Mouse (Mus musculus): ENCODE results near the gene Ypel3. TPM values are rescaled to one million over a fixed set of nuclear protein-coding genes. Genes with fewer than 3 reads are reported as not detected.

Gene Ypel3
- polyA plus RNA-seq, 1 experiment from 2014 or later = 64.6 TPM

DNA sequence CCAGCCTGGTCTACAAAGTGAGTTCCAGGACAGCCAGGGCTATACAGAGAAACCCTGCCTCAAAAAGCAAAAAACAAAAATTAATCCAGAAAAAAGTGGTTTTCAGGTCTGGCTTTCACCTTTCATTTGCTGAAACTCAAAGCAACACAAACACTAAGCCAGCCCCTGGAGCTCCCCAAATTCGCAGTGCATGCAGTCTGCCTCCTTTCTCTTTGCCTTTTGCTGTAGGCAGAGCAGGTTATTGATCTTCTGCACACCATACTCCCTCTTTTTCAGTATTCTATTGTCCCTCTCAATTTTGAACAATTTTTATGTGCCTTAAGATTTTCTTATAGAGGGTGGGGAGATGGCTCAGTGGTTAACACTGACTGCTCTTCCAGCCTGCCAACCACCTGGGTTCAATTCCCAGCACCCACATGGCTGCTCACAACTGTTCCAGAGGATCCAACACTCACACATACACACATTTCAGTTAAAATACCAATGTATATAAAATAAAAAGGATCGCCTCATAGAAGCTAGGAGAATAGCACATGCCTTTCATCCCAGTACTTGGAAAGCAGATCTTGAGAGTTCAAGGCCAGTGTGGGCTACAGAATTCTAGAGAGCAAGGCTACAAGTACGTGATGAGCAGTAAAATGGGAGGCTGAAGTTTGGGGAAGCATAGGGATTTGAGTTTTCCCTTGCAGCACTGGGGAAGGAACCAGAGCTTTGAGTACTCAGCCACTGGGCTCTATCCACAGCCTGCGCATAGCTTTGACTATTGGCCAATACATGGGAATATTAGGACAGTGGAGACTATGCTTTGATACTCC is 16.9 kb downstream of the Ypel3 start:
- Histone ChIP-seq H3K27me3 (replicated peaks; ENCODE audit: control insufficient read depth, insufficient read depth, low read length) (no peaks in the 10 kb centered on the region), H3K9ac (ENCODE audit: low read depth, low read length) (no peak overlapping the region), H3K4me3 (ENCODE audit: low read depth, low read length) (no peak overlapping the region), H3K4me2 (replicated peaks; ENCODE audit: low read depth) (no peak overlapping the region), H3K9me3 (ENCODE audit: control insufficient read depth) (no peaks in the 10 kb centered on the region), H3K36me3 (ENCODE audit: control insufficient read depth, insufficient read depth) (peaks cover 42% of the 10 kb centered on the region), H3K4me1 (replicated peaks; ENCODE audit: control insufficient read depth, insufficient read depth, low read length) (peaks cover 3% of the 10 kb centered on the region; the same call in 1 of the 2 replicates), H3K27ac (ENCODE audit: low read depth, low read length) (no peak overlapping the region)
- TF ChIP-seq CTCF (IDR thresholded peaks at IDR 0.05; ENCODE audit: low read depth) = no peak
- WGBS = 64% methylated on average over 4 of the region's 4 CpGs
- no peak for ATAC-seq

DNA sequence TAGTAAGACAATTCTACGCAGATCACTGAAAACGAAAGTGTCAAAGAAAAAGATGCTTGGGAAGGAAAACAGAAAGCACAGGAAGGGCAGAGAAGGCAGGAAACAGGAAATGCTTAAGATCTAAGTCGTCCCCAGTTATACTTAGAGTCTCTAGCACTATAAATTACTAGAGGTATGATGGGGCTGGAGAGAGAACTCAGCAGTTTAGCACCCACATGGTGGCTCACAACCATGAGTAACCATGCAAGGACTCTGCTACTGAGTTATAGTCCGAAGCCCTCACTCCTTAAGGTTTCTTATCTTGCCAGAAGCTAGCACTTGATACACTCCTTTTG is 17.5 kb downstream of the Ypel3 start:
- Histone ChIP-seq H3K4me3 (ENCODE audit: low read depth, low read length) (no peak overlapping the region), H3K9me3 (ENCODE audit: control insufficient read depth) (no peaks in the 10 kb centered on the region), H3K27me3 (replicated peaks; ENCODE audit: control insufficient read depth, insufficient read depth, low read length) (no peaks in the 10 kb centered on the region), H3K36me3 (ENCODE audit: control insufficient read depth, insufficient read depth) (peaks cover 37% of the 10 kb centered on the region), H3K27ac (ENCODE audit: low read depth, low read length) (no peak overlapping the region), H3K4me2 (replicated peaks; ENCODE audit: low read depth) (no peak overlapping the region), H3K4me1 (replicated peaks; ENCODE audit: control insufficient read depth, insufficient read depth, low read length) (peaks cover 3% of the 10 kb centered on the region; the same call in 1 of the 2 replicates), H3K9ac (ENCODE audit: low read depth, low read length) (no peak overlapping the region)
- no peak for TF ChIP-seq CTCF (IDR thresholded peaks at IDR 0.05; ENCODE audit: low read depth)
- no peak for ATAC-seq
- WGBS = 69% methylated on average over 4 of the region's 4 CpGs

DNA sequence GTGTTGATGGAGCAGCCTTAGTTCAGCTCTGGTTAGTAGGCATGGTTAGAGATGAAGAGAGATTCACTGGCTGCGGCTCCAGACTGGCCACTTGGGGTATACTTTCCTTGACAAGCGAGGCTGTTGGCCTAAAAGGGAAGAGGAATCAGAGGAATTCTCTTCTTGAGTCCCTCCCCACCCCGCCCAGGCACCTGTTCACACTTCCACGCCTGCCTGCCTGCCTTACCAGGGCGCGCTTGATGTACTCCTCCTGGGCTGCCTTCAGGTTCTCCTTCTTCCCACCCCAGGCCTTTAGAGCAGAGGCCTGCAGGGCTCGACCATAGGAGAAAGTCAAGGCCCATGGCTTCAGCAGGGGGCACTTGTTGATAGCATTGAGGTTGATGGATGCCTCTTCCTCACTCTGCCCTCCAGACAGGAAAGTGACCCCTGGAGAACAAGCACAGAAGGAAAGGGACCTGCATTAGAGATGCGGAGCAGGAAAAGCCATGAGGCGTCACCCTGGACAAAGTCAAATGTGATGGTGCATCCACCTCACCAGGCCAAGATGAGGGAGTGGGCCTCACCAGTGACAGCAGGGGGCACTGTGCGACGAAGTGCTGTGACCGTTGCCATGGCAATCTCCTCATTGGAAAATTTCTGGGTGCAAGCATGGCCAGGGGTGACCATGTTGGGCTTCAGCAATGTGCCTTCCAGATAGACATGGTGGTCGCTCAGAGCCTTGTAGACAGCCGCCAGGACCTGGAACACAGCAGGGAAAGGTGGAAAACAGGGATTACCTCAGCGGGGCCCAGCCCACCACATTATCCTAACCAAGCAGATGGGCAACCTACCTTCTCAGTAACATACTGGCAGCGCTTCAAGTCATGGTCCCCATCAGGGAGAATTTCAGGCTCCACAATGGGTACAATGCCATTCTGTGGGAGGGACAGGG is 18.9 kb downstream of the Ypel3 start:
- peaks cover 27% of the 10 kb centered on the region for H3K36me3 ChIP-seq (ENCODE audit: control insufficient read depth, insufficient read depth)
- no peaks in the 10 kb centered on the region for H3K9me3 ChIP-seq (ENCODE audit: control insufficient read depth)
- no peak for ATAC-seq
- no peak overlapping the region; the same call in 1 of the 2 replicates for H3K27ac ChIP-seq (ENCODE audit: low read depth, low read length)
- peaks cover 7% of the 10 kb centered on the region; the same call in 1 of the 2 replicates for H3K4me1 ChIP-seq (replicated peaks; ENCODE audit: control insufficient read depth, insufficient read depth, low read length)
- no peak overlapping the region for H3K4me2 ChIP-seq (replicated peaks; ENCODE audit: low read depth)
- TF ChIP-seq CTCF (IDR thresholded peaks at IDR 0.05; ENCODE audit: low read depth) = peak; percentile 34; the same call in 1 of the 2 replicates
- H3K4me3 ChIP-seq (ENCODE audit: low read depth, low read length) = no peak overlapping the region
- no peaks in the 10 kb centered on the region for H3K27me3 ChIP-seq (replicated peaks; ENCODE audit: control insufficient read depth, insufficient read depth, low read length)
- 75% methylated on average over 16 of the region's 16 CpGs for WGBS
- no peak overlapping the region for H3K9ac ChIP-seq (ENCODE audit: low read depth, low read length)

DNA sequence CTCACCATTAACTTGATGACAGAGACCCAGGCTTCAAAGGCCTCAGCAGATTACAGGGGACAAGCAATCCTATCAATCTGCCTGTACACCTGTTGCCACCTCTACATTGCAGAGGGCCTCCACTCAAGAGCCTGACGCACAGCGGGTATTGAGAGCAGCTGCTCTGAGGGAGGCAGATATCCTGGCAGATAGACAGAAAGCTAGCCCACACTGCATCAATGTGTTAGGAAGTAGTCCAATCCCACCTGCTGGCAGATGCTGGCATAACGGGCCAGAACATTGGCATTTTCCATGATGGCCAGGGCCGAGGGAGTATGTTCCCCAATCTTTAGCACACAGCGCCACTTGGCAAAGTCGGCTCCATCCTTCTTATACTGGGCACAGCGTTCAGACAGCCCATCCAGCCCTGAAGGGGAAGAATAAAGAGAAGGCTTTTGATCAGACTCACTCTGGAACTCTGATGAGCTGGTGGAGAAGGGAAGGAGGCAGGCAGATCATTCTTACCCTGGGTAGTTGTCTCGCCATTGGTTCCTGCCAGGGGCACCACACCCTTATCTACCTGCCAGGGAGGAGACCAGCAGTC is 19.7 kb downstream of the Ypel3 start:
- Histone ChIP-seq H3K27ac (ENCODE audit: low read depth, low read length) (no peak overlapping the region; the same call in 1 of the 2 replicates), H3K9ac (ENCODE audit: low read depth, low read length) (no peak overlapping the region), H3K9me3 (ENCODE audit: control insufficient read depth) (no peaks in the 10 kb centered on the region), H3K4me2 (replicated peaks; ENCODE audit: low read depth) (no peak overlapping the region), H3K4me1 (replicated peaks; ENCODE audit: control insufficient read depth, insufficient read depth, low read length) (0 out of 2 replicates have a peak, but pooled peaks cover 3% of the 10 kb centered on the region), H3K36me3 (ENCODE audit: control insufficient read depth, insufficient read depth) (peaks cover 27% of the 10 kb centered on the region), H3K4me3 (ENCODE audit: low read depth, low read length) (no peak overlapping the region), H3K27me3 (replicated peaks; ENCODE audit: control insufficient read depth, insufficient read depth, low read length) (no peaks in the 10 kb centered on the region)
- ATAC-seq = no peak
- peak; percentile 65 for TF ChIP-seq CTCF (IDR thresholded peaks at IDR 0.05; ENCODE audit: low read depth)
- WGBS = 68% methylated on average over 8 of the region's 8 CpGs

DNA sequence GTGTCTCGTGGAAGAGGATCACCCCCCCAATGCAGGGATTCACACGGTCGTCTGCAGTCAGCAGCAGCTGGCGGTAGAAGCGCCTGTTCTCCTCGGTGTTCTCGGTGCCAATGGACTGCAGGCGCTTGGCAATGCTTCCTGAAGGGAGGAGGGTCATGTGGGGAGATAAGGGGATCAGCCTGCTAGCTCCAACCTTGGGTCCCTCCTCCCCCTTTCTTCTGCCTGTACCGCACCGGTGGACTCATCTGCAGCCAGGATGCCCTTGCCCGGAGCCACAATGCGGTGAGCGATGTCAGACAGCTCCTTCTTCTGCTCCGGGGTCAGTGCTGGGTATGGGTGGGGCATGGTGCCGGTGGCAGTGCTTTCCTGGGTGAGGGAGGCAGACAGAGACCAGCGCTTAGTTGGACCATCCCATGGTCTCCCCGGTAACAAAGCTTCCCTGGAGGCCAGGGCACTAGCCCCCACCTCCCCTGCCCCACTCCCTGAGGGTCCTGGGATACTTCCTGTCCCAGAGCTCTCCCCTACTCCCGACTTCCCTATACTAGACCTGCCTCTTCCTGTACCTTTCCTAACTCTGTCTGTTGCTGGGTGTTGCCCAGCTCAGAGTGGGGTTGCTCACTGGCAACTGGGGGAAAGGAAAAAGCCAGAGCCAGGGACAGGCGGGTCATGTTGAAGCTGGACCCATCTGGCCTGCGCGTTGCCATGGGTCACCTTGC is 20.8 kb downstream of the Ypel3 start, which contains the start of gene Fam57b:
Gene Fam57b (plus strand): TSS at position 258 of the 716 bp plus-strand sequence.
- TF ChIP-seq CTCF (IDR thresholded peaks at IDR 0.05; ENCODE audit: low read depth) = no peak
- Histone ChIP-seq H3K27me3 (replicated peaks; ENCODE audit: control insufficient read depth, insufficient read depth, low read length) (no peaks in the 10 kb centered on the region), H3K27ac (ENCODE audit: low read depth, low read length) (peak within 1 kb of the TSS; percentile 89), H3K9ac (ENCODE audit: low read depth, low read length) (peak within 1 kb of the TSS; percentile 68), H3K4me1 (replicated peaks; ENCODE audit: control insufficient read depth, insufficient read depth, low read length) (0 out of 2 replicates have a peak, but pooled peaks cover 3% of the 10 kb centered on the region), H3K4me2 (replicated peaks; ENCODE audit: low read depth) (peak within 1 kb of the TSS; percentile 85), H3K9me3 (ENCODE audit: control insufficient read depth) (no peaks in the 10 kb centered on the region), H3K36me3 (ENCODE audit: control insufficient read depth, insufficient read depth) (peaks cover 27% of the 10 kb centered on the region), H3K4me3 (ENCODE audit: low read depth, low read length) (peak within 1 kb of the TSS; percentile 86)
- 14% methylated on average over 21 of the region's 21 CpGs for WGBS
- ATAC-seq = no peak

All from intestine, postnatal 0 days (tissue).